Mouse (Mus musculus): ENCODE measurements around the gene Pxn. TPM values are rescaled to one million over a fixed set of nuclear protein-coding genes. Genes with fewer than 3 reads are reported as not detected.

The Pxn gene
- total and polyA plus RNA-seq, 2 experiments, result 10.5 to 40.2 TPM

DNA sequence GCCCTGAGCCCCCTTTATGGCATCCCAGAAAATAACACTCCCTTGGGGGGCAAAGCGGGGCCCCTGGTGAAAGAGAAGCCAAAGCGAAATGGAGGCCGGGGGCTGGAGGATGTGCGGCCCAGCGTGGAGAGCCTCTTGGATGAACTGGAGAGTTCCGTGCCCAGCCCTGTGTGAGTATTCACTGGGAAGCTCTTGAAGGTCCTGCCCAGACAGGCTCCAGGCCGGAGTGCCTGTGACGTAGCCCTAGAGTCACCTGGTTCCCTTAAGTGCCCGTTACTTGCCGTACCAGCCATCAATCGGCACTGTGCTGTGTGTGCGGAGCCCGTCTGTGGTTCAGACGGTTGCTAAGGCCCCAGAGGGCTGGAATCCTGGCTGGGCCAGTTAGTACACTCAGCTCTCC lies 39.2 kb downstream of the Pxn start:
- Histone ChIP-seq H3K4me1 (ENCODE audit: control insufficient read depth, insufficient read depth, low read length) (peaks cover 16% of the 10 kb centered on the region), H3K27ac (replicated peaks; ENCODE audit: insufficient read depth, low read depth, low read length) (no peak overlapping the region), H3K79me2 (ENCODE audit: control insufficient read depth, insufficient read depth, low read length) (peaks cover 9% of the 10 kb centered on the region; the same call in 1 of the 2 replicates), H3K27me3 (ENCODE audit: control insufficient read depth, insufficient read depth, low read length) (no peaks in the 10 kb centered on the region), H3K4me3 (ENCODE audit: insufficient read depth, low read depth, low read length) (no peak overlapping the region), H3K36me3 (ENCODE audit: control insufficient read depth, insufficient read depth, low read length) (peaks cover 9% of the 10 kb centered on the region; the same call in 1 of the 2 replicates), H3K9ac (ENCODE audit: low read depth, low read length) (no peak overlapping the region)
- TF ChIP-seq POLR2A (IDR thresholded peaks at IDR 0.05; ENCODE audit: extremely low read depth, insufficient read depth, low read length) (no peak), CTCF (IDR thresholded peaks at IDR 0.05; ENCODE audit: low read depth, low read length) (no peak)
- DNase-seq (ENCODE audit: extremely low read depth, low read depth, low spot score), result no peak
- WGBS, result 95% methylated on average over 14 of the region's 14 CpGs

DNA sequence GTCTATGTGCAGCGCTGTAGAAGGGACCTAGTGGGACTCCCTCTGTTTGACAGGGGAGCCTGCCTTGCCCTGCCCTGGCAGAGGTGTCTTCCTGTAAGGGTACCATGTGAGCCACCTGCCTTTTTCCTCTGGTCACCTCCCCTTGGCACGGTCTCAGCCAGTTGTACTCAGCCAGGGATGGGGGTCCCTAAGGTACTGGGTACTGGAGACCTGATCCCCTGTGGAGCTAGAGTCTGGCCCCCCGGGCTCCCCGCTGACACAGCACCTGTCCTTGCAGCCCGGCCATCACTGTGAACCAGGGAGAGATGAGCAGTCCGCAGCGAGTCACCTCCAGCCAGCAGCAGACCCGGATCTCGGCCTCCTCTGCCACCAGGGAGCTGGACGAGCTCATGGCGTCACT lies 40.1 kb downstream of the Pxn start:
- H3K9ac ChIP-seq (ENCODE audit: low read depth, low read length), result no peak overlapping the region
- peaks cover 5% of the 10 kb centered on the region; the same call in 1 of the 2 replicates for H3K79me2 ChIP-seq (ENCODE audit: control insufficient read depth, insufficient read depth, low read length)
- H3K4me3 ChIP-seq (ENCODE audit: insufficient read depth, low read depth, low read length), result no peak overlapping the region
- peaks cover 9% of the 10 kb centered on the region; the same call in 1 of the 2 replicates for H3K36me3 ChIP-seq (ENCODE audit: control insufficient read depth, insufficient read depth, low read length)
- no peak for TF ChIP-seq CTCF (IDR thresholded peaks at IDR 0.05; ENCODE audit: low read depth, low read length)
- no peak overlapping the region for H3K27ac ChIP-seq (replicated peaks; ENCODE audit: insufficient read depth, low read depth, low read length)
- H3K4me1 ChIP-seq (ENCODE audit: control insufficient read depth, insufficient read depth, low read length), result peaks cover 16% of the 10 kb centered on the region
- WGBS, result 92% methylated on average over 11 of the region's 11 CpGs
- no peak for DNase-seq (ENCODE audit: extremely low read depth, low read depth, low spot score)
- H3K27me3 ChIP-seq (ENCODE audit: control insufficient read depth, insufficient read depth, low read length), result no peaks in the 10 kb centered on the region

DNA sequence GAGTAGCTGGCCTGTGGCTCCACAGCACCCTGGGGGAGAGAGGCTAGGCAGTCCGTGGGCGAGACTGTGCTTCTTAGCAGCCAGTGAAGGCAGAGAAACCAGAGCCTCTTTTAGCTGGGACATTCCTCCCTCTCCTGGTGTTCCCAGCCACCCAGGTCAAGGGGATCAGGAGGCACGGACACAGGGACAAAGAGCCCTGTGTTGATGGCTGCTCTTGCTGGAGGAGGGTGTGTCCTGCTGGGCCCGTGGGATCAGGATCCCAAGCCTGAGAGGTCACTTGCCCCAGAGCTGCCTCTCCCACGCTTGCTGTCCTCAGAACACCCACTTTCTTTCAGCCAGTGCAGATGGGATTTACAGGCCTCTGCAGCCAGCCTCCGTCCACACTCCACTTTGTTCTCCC lies 40.5 kb downstream of the Pxn start:
- WGBS, result 87% methylated on average over 6 of the region's 6 CpGs
- H3K4me3 ChIP-seq (ENCODE audit: insufficient read depth, low read depth, low read length), result no peak overlapping the region
- H3K4me1 ChIP-seq (ENCODE audit: control insufficient read depth, insufficient read depth, low read length), result peaks cover 16% of the 10 kb centered on the region
- peaks cover 9% of the 10 kb centered on the region for H3K36me3 ChIP-seq (ENCODE audit: control insufficient read depth, insufficient read depth, low read length)
- TF ChIP-seq CTCF (IDR thresholded peaks at IDR 0.05; ENCODE audit: low read depth, low read length), result no peak
- no peak for TF ChIP-seq POLR2A (IDR thresholded peaks at IDR 0.05; ENCODE audit: extremely low read depth, insufficient read depth, low read length)
- H3K27me3 ChIP-seq (ENCODE audit: control insufficient read depth, insufficient read depth, low read length), result no peaks in the 10 kb centered on the region
- H3K27ac ChIP-seq (replicated peaks; ENCODE audit: insufficient read depth, low read depth, low read length), result no peak overlapping the region
- DNase-seq (ENCODE audit: extremely low read depth, low read depth, low spot score), result no peak
- H3K9ac ChIP-seq (ENCODE audit: low read depth, low read length), result no peak overlapping the region
- peaks cover 5% of the 10 kb centered on the region; the same call in 1 of the 2 replicates for H3K79me2 ChIP-seq (ENCODE audit: control insufficient read depth, insufficient read depth, low read length)

DNA sequence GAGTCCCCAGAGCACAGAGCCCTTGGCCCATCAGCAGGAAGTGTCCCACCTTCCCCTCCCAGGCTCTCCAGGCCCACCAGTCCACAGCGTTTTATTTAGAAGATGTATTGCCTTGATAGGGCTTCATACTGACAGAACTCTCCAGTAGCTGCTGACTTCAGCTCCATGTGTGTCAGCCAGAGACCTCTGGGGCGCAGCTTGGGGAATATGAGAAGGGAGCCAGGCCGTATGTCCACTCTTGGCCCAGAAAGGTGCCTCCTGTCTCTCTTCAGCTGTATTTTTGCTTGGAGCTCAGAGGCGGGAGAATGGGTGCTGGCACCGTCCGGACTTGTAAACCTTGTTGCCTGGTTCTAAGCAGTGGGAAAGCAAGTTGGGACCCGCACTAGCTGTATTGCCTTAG lies 40.9 kb downstream of the Pxn start:
- no peak overlapping the region for H3K9ac ChIP-seq (ENCODE audit: low read depth, low read length)
- H3K4me3 ChIP-seq (ENCODE audit: insufficient read depth, low read depth, low read length), result no peak overlapping the region
- no peak for TF ChIP-seq CTCF (IDR thresholded peaks at IDR 0.05; ENCODE audit: low read depth, low read length)
- no peak for TF ChIP-seq POLR2A (IDR thresholded peaks at IDR 0.05; ENCODE audit: extremely low read depth, insufficient read depth, low read length)
- peaks cover 15% of the 10 kb centered on the region for H3K4me1 ChIP-seq (ENCODE audit: control insufficient read depth, insufficient read depth, low read length)
- H3K36me3 ChIP-seq (ENCODE audit: control insufficient read depth, insufficient read depth, low read length), result peaks cover 9% of the 10 kb centered on the region
- no peak overlapping the region for H3K27ac ChIP-seq (replicated peaks; ENCODE audit: insufficient read depth, low read depth, low read length)
- DNase-seq (ENCODE audit: extremely low read depth, low read depth, low spot score), result no peak
- 94% methylated on average over 7 of the region's 7 CpGs for whole genome bisulfite sequencing
- no peaks in the 10 kb centered on the region for H3K27me3 ChIP-seq (ENCODE audit: control insufficient read depth, insufficient read depth, low read length)
- 0 out of 2 replicates have a peak, but pooled peaks cover 5% of the 10 kb centered on the region for H3K79me2 ChIP-seq (ENCODE audit: control insufficient read depth, insufficient read depth, low read length)

DNA sequence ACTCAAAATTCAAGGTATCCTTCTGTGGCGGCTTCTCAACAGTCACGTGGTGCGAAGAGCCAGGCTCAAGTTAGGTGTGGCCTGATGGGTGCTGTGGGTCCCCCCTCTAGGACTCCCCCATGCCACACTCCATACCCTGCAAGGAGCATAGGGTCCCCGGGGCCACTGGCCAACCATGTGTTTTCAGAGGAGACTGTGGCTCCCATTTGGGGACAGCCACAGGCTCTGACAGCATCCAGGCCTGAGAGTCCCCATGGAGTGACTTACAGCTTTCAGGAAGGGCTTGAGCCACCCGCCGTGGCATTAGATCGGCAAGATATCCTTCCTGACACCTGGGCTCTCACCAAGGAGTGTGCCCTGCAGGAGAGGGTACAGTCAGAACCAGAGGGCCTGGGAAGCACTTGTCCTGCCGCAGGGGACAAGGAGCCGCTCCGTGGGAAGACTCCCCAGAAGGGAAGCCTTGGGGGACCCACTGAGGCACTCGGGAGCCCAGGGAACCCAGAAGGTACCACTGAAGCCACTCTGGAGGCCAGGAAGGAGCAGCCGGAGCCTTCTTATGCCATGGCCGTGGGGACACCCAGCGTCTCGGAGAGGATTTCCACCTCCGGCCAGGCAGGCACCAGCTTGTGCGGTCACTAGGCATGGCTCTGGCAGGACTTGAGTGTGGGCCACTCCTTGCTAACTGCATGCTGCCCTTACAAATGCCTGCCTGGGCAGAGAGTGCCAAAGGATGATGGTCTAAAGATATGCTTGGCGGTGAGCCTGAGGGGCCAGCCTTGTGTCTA lies 42.2 kb downstream of the Pxn start:
- Histone ChIP-seq H3K36me3 (ENCODE audit: control insufficient read depth, insufficient read depth, low read length) (peaks cover 9% of the 10 kb centered on the region), H3K4me1 (ENCODE audit: control insufficient read depth, insufficient read depth, low read length) (peaks cover 4% of the 10 kb centered on the region; the same call in 1 of the 2 replicates), H3K79me2 (ENCODE audit: control insufficient read depth, insufficient read depth, low read length) (0 out of 2 replicates have a peak, but pooled peaks cover 5% of the 10 kb centered on the region), H3K4me3 (ENCODE audit: insufficient read depth, low read depth, low read length) (no peak overlapping the region), H3K27ac (replicated peaks; ENCODE audit: insufficient read depth, low read depth, low read length) (no peak overlapping the region), H3K9ac (ENCODE audit: low read depth, low read length) (no peak overlapping the region), H3K27me3 (ENCODE audit: control insufficient read depth, insufficient read depth, low read length) (no peaks in the 10 kb centered on the region)
- WGBS, result 95% methylated on average over 18 of the region's 18 CpGs
- no peak for TF ChIP-seq POLR2A (IDR thresholded peaks at IDR 0.05; ENCODE audit: extremely low read depth, insufficient read depth, low read length)
- no peak for TF ChIP-seq CTCF (IDR thresholded peaks at IDR 0.05; ENCODE audit: low read depth, low read length)
- no peak for DNase-seq (ENCODE audit: extremely low read depth, low read depth, low spot score)

DNA sequence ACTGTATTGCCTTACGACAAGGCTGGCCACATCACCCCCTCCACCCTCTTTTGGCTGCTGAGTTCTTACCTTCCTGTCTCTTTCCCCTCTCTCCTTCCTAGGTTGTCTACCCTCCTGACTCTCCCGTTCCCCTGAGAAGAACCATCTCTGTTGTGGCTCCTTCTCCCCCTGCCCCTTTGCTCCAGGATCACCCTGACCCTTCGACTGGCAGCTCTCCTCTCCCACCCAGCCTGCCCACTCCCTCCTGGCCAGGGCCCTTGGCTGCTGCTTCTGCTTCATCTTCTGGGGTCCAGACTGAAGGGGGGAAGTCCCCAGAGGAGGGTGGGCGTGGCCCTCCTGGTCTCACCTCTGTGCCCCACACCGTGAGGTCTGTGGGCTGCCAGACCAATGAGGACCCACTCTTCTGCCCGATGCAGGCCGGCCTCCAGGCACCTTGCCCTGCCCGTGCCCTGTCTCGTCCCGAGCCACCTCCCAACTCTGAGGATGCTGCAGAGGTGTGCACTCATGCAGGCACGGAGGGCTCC lies 44.1 kb downstream of the Pxn start:
- Histone ChIP-seq H3K9ac (ENCODE audit: low read depth, low read length) (no peak overlapping the region), H3K4me1 (ENCODE audit: control insufficient read depth, insufficient read depth, low read length) (no peaks in the 10 kb centered on the region), H3K36me3 (ENCODE audit: control insufficient read depth, insufficient read depth, low read length) (peaks cover 10% of the 10 kb centered on the region), H3K79me2 (ENCODE audit: control insufficient read depth, insufficient read depth, low read length) (no peaks in the 10 kb centered on the region), H3K27me3 (ENCODE audit: control insufficient read depth, insufficient read depth, low read length) (no peaks in the 10 kb centered on the region), H3K4me3 (ENCODE audit: insufficient read depth, low read depth, low read length) (no peak overlapping the region), H3K27ac (replicated peaks; ENCODE audit: insufficient read depth, low read depth, low read length) (no peak overlapping the region)
- no peak for TF ChIP-seq CTCF (IDR thresholded peaks at IDR 0.05; ENCODE audit: low read depth, low read length)
- no peak for TF ChIP-seq POLR2A (IDR thresholded peaks at IDR 0.05; ENCODE audit: extremely low read depth, insufficient read depth, low read length)
- 86% methylated on average over 11 of the region's 11 CpGs for WGBS
- DNase-seq (ENCODE audit: extremely low read depth, low read depth, low spot score), result no peak

Data from liver, adult 2 months (tissue).